Mouse (Mus musculus) skeletal muscle tissue, adult 2 months (tissue): Measurements from ENCODE around the gene Usp5.
A peak's percentile ranks its signal among the peaks of the same experiment; 100 is the strongest.
"Not testable (repeated sequence)": the region's sequence is repeated elsewhere in the genome, so short reads cannot be mapped to it uniquely, and the experiment has no call there.

ENCODE experiments used
- DNase-seq: peaks from one replicate; pipeline ENCODE4 v3.0.0-alpha.2; 2012; ENCODE audit warnings: low read depth, low spot score

The Usp5 gene

DNA sequence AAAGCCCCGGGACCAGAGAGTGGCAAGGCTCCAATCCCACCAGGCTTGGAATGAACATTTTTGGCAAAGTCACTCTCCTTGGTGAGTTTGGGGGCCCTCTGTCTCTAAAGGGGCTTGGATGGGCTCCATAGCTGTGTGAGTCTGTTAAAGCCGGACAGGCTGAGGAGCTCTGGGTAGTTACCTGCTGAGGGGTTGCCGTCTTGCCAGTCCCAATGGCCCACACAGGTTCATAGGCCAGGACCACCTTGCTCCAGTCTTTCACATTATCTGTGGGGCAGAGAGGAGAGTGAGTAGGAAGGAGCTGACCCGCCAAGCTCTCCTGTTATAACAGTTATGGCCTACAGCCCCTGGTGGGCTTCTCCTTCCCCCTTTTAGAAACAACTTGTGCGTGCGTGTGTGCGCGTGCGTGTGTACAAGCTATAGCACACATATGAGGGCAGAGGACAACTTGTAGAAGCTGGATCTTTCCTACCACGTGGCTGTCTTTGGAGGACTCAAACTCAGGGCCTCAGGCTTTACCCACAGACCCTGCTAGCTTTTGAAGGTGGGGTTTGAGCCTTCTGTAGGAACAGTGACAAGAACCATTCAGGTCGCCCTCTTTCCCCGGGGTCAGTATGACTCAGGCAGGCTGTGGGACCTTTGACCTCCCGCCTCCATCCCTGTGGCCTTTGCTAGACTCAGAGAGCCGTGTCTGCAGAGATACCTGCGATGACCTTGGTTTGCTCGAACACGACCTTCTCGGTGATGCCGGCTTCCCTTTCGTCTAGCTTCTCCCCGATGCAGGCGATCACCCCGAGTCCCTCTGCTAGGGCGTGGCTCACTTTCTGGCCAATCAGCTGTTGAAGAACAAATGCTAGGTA, 17.4 kb downstream of the Usp5 start:
- DNase-seq = no peak

GRCm38 (mm10) chr6:124811403-124811665, 17.9 kb downstream of the Usp5 start:
- no peak for DNase-seq

- DNase-seq = not testable (repeated sequence)
Measured at GRCm38 (mm10) chr6:124810566-124811402, 18.5 kb downstream of the Usp5 start.

GRCm38 (mm10) chr6:124809775-124810538, 19.3 kb downstream of the Usp5 start:
- no peak for DNase-seq

GRCm38 (mm10) chr6:124809052-124809774, 20.1 kb downstream of the Usp5 start:
- DNase-seq = peak; percentile 75

DNA sequence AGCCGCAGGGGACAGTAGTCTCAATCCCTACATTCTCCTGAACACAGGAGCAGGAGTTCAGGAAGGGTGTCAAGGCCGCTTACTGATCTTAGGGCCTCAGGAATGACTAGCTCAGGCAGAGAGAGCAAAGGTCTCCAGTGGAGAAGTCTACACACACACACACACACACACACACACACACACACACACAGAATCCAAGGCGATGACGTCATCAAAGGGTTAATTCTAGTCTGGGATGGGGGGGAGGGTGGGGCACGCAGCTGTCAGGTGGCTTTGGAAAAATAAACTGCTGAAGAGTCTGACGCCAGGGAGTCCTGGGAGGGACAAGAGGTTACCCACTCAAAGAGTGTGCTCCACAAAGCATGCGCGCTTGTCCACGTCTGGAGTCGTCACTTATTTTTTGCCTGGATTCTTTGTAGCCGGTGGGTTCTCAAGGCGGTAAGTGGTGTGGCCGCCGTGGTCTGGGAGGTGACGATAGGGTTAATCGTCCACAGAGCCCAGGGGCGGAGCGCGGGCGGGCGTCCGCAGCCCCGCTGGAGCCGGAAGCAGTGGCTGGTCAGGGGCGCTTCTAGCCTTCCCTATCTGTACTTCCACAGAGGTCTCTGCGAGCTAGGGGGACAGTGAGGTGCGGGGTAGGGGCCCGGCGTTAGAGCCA, 20.8 kb downstream of the Usp5 start, which contains the start of gene Spsb2:
Gene Spsb2, plus strand, starts transcription at position 304 of the 655 bp plus-strand sequence.
- peak; percentile 60 for DNase-seq

- no peak for DNase-seq
Measured at GRCm38 (mm10) chr6:124807986-124808357, 21.3 kb downstream of the Usp5 start.

DNA sequence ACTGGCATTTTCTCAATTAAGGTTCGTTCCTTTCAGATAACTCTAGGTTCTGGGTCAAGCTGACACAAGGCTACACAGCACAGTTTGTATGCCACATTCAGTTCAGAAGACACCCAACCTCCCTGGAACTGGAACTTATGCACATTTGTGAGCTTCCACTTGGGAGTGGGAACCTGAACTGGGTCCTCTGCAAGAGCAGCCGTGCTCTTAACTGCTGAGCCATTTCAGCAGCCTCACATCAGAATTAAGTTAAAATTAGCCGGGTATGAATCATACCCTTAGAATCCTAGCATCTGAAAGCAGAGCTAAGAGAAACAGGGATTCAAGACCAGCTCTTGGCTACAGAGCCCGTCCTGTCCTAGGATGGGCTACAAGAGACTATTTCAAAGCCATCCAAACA, 21.9 kb downstream of the Usp5 start:
- DNase-seq = no peak

GRCm38 (mm10) chr6:124806446-124807140, 22.7 kb downstream of the Usp5 start:
- DNase-seq = no peak

DNA sequence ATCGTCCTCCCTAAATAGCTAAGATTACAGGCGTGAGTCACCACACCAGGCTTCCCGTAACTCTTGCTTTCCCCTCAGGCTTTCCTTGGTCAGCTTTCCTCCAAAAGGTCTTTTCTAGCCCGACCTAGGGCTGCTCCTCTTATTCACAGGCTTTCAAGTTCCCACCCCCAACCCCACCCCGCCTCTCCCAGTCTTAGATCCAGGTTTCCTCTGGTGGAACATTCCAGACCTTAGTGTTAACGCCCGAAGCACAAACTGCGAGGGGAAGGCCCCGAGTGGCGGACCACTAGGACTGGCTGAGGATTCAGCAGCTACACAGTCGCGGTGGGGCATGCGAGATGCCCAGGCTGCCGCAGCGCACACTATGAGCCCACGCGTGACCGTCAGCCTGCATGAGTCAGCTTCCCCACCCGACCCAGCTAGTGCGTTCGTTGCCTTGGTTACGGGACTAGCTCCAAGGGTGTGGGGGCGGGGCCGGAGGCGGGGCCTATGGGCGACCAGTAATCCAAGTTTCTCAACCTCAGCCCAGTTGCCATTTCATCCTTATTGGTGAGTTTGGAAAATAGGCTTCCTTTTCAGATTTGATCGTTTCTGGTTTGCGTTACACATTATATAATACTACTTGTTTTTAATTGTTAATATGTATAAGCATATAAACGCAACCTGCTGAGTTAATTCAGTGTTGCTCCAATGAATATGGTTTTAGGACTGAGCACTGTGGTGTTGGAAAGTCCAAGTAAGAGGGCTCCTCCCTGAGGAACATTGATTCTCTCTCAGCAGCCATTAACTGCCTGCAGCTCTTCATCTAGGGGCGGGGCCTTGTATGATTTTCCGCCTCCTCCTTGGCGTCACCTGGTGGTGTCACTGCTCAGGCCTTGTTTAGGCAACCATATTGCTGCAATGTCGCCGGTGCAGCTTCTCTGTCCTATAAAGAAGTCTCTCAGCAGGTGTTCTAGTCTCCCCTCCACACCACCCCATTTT, 23.7 kb downstream of the Usp5 start:
- DNase-seq = peak; percentile 96

DNA sequence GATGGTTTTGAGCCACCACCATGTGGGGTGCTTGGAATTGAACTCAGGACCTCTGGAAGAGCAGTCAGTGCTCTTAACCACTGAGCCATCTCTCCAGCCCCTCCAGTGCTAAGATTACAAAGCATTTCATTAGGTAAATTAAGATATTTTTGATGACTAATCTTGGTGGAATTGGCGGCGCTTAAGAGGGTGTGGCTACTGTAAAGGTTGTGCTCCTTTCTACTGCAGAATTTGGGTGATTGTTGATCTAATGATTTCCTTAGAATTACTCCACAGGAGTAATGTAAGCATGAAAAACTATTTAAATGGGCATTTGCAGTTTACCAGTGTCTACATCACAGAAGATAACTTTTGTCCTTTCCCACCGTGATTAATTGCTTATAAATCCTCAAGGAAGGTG, 24.9 kb downstream of the Usp5 start:
- DNase-seq = no peak

DNA sequence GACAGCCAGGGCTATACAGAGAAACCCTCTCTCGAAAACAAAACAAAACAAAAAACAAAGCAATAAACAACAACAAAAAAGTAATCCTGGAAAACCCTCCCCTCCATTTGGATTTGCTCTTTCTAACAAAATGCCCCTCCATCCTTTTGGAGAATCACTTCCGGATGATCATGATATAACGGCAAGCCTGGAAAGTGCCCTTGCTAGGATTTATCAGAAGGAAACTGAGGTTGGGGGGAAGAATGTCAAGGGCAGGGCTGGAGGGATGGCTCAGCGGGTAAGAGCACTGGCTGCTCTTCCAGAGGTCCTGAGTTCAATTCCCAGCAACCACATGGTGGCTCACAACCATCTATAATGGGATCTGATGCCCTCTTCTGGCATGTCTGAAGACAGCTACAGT, 25.6 kb downstream of the Usp5 start:
- DNase-seq = not testable (repeated sequence)

DNA sequence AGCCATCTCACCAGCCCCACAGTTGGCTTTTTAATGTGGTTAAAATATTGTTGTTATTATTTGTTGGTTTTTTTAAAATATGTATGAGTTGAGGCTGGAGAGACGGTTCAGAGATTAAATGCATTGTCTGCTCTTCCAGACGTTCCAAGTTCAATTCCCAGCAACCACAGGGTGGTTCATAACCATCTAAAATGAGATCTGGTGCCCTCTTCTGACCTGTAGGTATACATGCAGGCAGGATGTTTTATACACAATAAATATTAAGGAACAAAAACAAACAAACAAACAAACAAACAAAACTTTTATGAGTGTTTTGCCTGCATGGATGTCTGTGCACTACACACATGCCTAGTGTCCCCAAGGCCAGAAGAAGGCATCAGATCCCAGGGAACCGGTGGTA, 26.2 kb downstream of the Usp5 start:
- DNase-seq = no peak

GRCm38 (mm10) chr6:124802400-124802799, 26.9 kb downstream of the Usp5 start:
- DNase-seq = not testable (repeated sequence)

- no peak for DNase-seq
Measured at GRCm38 (mm10) chr6:124796200-124796599, 33.1 kb downstream of the Usp5 start.

DNA sequence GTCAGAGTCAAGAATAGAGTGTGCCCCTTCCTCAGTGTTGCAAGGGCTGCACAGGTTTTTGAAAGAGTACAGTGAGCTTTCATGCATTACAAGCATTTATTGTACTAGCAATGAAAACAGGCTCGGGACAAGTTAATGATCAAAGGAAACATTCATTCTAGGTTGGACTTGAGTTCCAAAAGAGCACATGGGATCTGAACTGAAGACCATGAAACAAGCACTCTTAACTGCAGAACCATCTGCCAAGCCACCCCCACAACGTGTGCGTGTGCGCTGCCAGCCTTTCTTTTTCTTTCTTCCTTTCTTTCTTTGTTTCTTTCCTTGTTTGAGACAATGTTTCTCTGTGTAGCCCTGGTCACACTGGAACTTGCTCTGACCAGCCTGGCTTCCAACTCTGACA, 33.5 kb downstream of the Usp5 start:
- DNase-seq = no peak

DNA sequence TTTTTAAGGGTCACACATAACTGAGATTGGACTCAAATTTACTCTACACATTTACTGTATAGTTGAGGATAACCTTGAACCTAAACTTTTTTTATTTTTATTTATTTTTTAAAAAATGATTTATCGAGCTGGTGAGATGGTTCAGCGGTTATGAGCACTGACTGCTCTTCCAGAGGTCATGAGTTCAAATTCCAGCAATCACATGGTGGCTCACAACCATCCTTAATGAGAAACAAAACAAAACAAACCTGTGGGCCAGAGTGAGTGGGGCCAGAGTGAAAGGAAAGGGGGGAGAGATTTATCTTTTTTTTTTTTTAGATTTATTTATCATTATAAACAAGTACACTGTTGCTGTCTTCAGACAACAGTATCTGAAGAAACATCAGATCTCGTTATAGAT, 37.4 kb downstream of the Usp5 start:
- no peak for DNase-seq

DNA sequence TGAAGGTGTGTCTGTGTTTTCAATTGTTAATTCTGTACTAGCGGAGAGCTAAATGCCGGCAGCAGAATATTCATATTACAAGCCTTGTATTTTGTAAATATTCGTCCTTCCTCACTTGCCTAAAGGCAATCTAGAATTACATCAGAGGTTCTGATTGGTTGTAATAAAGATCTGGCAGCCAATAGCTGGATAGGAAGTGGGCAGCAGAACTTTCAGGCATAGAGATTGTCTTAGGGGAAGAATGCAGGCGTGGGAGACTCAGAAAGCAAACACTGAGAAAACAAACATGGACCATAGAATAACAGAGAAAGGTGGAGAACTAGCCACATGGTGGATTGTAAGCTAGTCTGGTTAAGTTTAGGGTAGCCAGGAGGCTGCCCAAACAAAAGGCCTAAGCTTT, 39.2 kb downstream of the Usp5 start:
- no peak for DNase-seq

- no peak for DNase-seq
Measured at GRCm38 (mm10) chr6:124789519-124789918, 39.8 kb downstream of the Usp5 start.
